10 mouse cellular contexts compared by ENCODE assay signal in genomic region chr4:138000682-138001081, GRCm38 (mm10). TPM values are rescaled to one million over a fixed set of nuclear protein-coding genes. Genes with fewer than 3 reads are reported as not detected.
DNase-seq lines count a peak whose midpoint lies in the region; ATAC-seq and TF ChIP-seq lines count a peak whose summit lies in the region.
"Had no signal": no experiment of that assay in that cellular context is flagged by ENCODE, and none has a peak within 500 bp of the region (broad histone marks: within the 10 kb centered on the region; RNA-seq: fewer than 3 reads in every experiment).

No protein-coding gene starts in this region.

- no peak overlapping the region for H3K4me2 ChIP-seq in kidney, embryonic 16.5 days (replicated peaks; ENCODE audit: low read depth, low read length)
- H3K4me2 ChIP-seq in kidney, postnatal 0 days (ENCODE audit: low read length): no peak overlapping the region
- H3K4me2 ChIP-seq in forebrain, embryonic 13.5 days: no peak overlapping the region
- H3K4me2 ChIP-seq: hindbrain, embryonic 15.5 days had no signal

- no peak overlapping the region for H3K4me3 ChIP-seq in kidney, embryonic 16.5 days (ENCODE audit: low read length)
- H3K4me3 ChIP-seq in gastrocnemius, adult 2 months: peak overlapping the region; percentile 52
- no peak overlapping the region for H3K4me3 ChIP-seq in kidney, postnatal 0 days (replicated peaks; ENCODE audit: low read depth, low read length)
- no peak overlapping the region for H3K4me3 ChIP-seq in forebrain, embryonic 13.5 days
- H3K4me3 ChIP-seq: hindbrain, embryonic 15.5 days had no signal

- H3K9ac ChIP-seq in kidney, embryonic 16.5 days (replicated peaks; ENCODE audit: low read length): no peak overlapping the region
- no peak overlapping the region for H3K9ac ChIP-seq in kidney, postnatal 0 days (ENCODE audit: low read depth, low read length)
- no peak overlapping the region for H3K9ac ChIP-seq in forebrain, embryonic 13.5 days
- H3K9ac ChIP-seq: hindbrain, embryonic 15.5 days had no signal

- no peaks in the 10 kb centered on the region for H3K27me3 ChIP-seq in kidney, embryonic 16.5 days (ENCODE audit: insufficient read depth, low read length)
- H3K27me3 ChIP-seq in kidney, postnatal 0 days (ENCODE audit: insufficient read depth, low read length): no peaks in the 10 kb centered on the region
- no peaks in the 10 kb centered on the region for H3K27me3 ChIP-seq in forebrain, embryonic 13.5 days
- H3K27me3 ChIP-seq: hindbrain, embryonic 15.5 days; Patski had no signal

- WGBS in kidney, embryonic 16.5 days: 15% methylated on average over 7 of the region's 7 CpGs
- 10% methylated on average over 7 of the region's 7 CpGs for WGBS in kidney, postnatal 0 days
- 53% methylated on average over 7 of the region's 7 CpGs for WGBS in forebrain, embryonic 13.5 days

- no peak for TF ChIP-seq CTCF in gastrocnemius, adult 2 months (IDR thresholded peaks at IDR 0.05)
- TF ChIP-seq CTCF in kidney, postnatal 0 days (IDR thresholded peaks at IDR 0.05; ENCODE audit: low read depth): no peak

- H3K36me3 ChIP-seq in kidney, embryonic 16.5 days (ENCODE audit: insufficient read depth, low read length): peaks cover 46% of the 10 kb centered on the region
- H3K36me3 ChIP-seq in kidney, postnatal 0 days (ENCODE audit: insufficient read depth, low read length): 0 out of 2 replicates have a peak, but pooled peaks cover 19% of the 10 kb centered on the region
- H3K36me3 ChIP-seq in forebrain, embryonic 13.5 days (ENCODE audit: poor library complexity, severe bottlenecking): peaks cover 66% of the 10 kb centered on the region

- no peak overlapping the region for H3K27ac ChIP-seq in kidney, embryonic 16.5 days (ENCODE audit: low read length)
- peak overlapping the region; percentile 89 for H3K27ac ChIP-seq in gastrocnemius, adult 2 months
- H3K27ac ChIP-seq in kidney, postnatal 0 days: no peak overlapping the region
- H3K27ac ChIP-seq in forebrain, embryonic 13.5 days: no peak overlapping the region
- H3K27ac ChIP-seq: hindbrain, embryonic 15.5 days had no signal

- intact Hi-C loops in gastrocnemius, adult 2 months (cut with DNase I): loop anchor here (2.0 kb wide), 1 partner anchor 30 kb away; no protein-coding TSS in a partner anchor

- H3K9me3 ChIP-seq in kidney, embryonic 16.5 days (ENCODE audit: low read length): peaks cover 6% of the 10 kb centered on the region; the same call in 1 of the 2 replicates
- H3K9me3 ChIP-seq in kidney, postnatal 0 days (replicated peaks; ENCODE audit: low read length): no peaks in the 10 kb centered on the region
- no peaks in the 10 kb centered on the region for H3K9me3 ChIP-seq in forebrain, embryonic 13.5 days (replicated peaks)
- H3K9me3 ChIP-seq: hindbrain, embryonic 15.5 days had no signal

- DNase-seq in kidney, adult 18-20 months: peak; percentile 37
- DNase-seq in adrenal gland, postnatal 25 days: peak; percentile 51
- peak; percentile 84 for DNase-seq in gastrocnemius, adult 2 months
- DNase-seq in kidney, postnatal 0 days (ENCODE audit: low spot score): peak; percentile 74
- no peak for DNase-seq in ovary, adult 18-20 months (ENCODE audit: low spot score)
- no peak for DNase-seq in left cerebral cortex, adult 18-20 months (ENCODE audit: low spot score in 2 of 2)

- ATAC-seq in kidney, embryonic 16.5 days (ENCODE audit: low FRiP score, low TSS enrichment): no peak
- no peak for ATAC-seq in kidney, postnatal 0 days (replicated peaks; ENCODE audit: low FRiP score, low read depth)
- ATAC-seq in forebrain, embryonic 13.5 days: no peak
- ATAC-seq: Patski had no signal

- H3K4me1 ChIP-seq in kidney, embryonic 16.5 days (ENCODE audit: insufficient read depth, low read length): peaks cover 19% of the 10 kb centered on the region
- H3K4me1 ChIP-seq in kidney, postnatal 0 days (replicated peaks; ENCODE audit: insufficient read depth, low read length): peaks cover 6% of the 10 kb centered on the region
- H3K4me1 ChIP-seq in forebrain, embryonic 13.5 days: peaks cover 29% of the 10 kb centered on the region

RNA-seq across cellular contexts. Expression of gene Eif4g3, which starts 7.9 kb away (rescaled TPM):
- 32.9 and 39.3 TPM in 2 replicates for polyA plus RNA-seq in kidney, embryonic 16.5 days (2015; fragmentation: Nextera tagmentation; extraction: Ambion mirVana)
- total RNA-seq in adrenal gland, postnatal 25 days (2021): 153 and 166 TPM in 2 replicates
- 100 to 1,000 TPM; 108 to 145 TPM for total RNA-seq in gastrocnemius, adult 2 months (2021)
- polyA plus RNA-seq in kidney, postnatal 0 days (2015; fragmentation: Nextera tagmentation; extraction: Ambion mirVana): 26.6 and 28.6 TPM in 2 replicates
- 43.9 and 46.2 TPM in 2 replicates for polyA plus RNA-seq in forebrain, embryonic 13.5 days (2015; fragmentation: Nextera tagmentation; extraction: Ambion mirVana)
- total RNA-seq in left cerebral cortex, adult 18-20 months (2021): 100 to 1,000 TPM; 155 to 168 TPM

Comparison
In these comparisons a context has a peak if more than half of its experiments do, and no peak if none do; other contexts are left out.
1. DNase-seq: peak in kidney, adult 18-20 months (single experiment), adrenal gland, postnatal 25 days (single experiment), gastrocnemius, adult 2 months (single experiment) and kidney, postnatal 0 days (single experiment); none in ovary, adult 18-20 months (single experiment) and left cerebral cortex, adult 18-20 months (0 of 2).